Mouse (Mus musculus): Measurements from ENCODE around the gene Ublcp1.
A peak's percentile ranks its signal among the peaks of the same experiment; 100 is the strongest.

GRCm38 (mm10) chr11:44412276-44412675 is 58.0 kb downstream of the Ublcp1 start:
- no peak for TF ChIP-seq POLR2A (IDR thresholded peaks at IDR 0.05; ENCODE audit: extremely low read depth, insufficient read depth, low read length)
- TF ChIP-seq CTCF (IDR thresholded peaks at IDR 0.05; ENCODE audit: low read depth, low read length) = peak; percentile 35
